Mouse (Mus musculus) kidney, adult 2 months (tissue): ENCODE data around the gene Zmynd11. TPM values are rescaled to one million over a fixed set of nuclear protein-coding genes. Genes with fewer than 3 reads are reported as not detected.

ENCODE experiments used
- DNase-seq: peaks from one replicate; pipeline ENCODE4 v3.0.0; 2021
- H3K27ac ChIP-seq: fragments of 200-500 bp; 2 replicates; pipeline ENCODE4 v1.5.1; 2012; ENCODE audit warnings: low read depth, low read length, control low read depth, inconsistent platforms; ENCODE audit not compliant: insufficient read depth
- H3K27me3 ChIP-seq: fragments of 200-500 bp; replicated peaks from 2 replicates; pipeline ENCODE4 v1.6.1; 2012; ENCODE audit warnings: mild to moderate bottlenecking, moderate library complexity, low read length, inconsistent platforms; ENCODE audit not compliant: control insufficient read depth, insufficient read depth
- H3K36me3 ChIP-seq: fragments of 200-500 bp; 2 replicates; pipeline ENCODE4 v1.6.1; 2012; ENCODE audit warnings: mild to moderate bottlenecking, moderate library complexity, low read length, inconsistent platforms; ENCODE audit not compliant: control insufficient read depth, insufficient read depth
- H3K4me1 ChIP-seq: fragments of 200-500 bp; 2 replicates; pipeline ENCODE4 v1.6.1; 2011; ENCODE audit warnings: low read length; ENCODE audit not compliant: control insufficient read depth, insufficient read depth
- H3K4me3 ChIP-seq: fragments of 200-500 bp; 2 replicates; pipeline ENCODE4 v1.5.1; 2011; ENCODE audit warnings: mild to moderate bottlenecking, low read depth, low read length, control low read depth; ENCODE audit not compliant: insufficient read depth
- CTCF ChIP-seq: fragments of 200-500 bp; conservative IDR thresholded peaks from 2 replicates; pipeline ENCODE4 v1.5.1; 2011; ENCODE audit warnings: low read depth, mild to moderate bottlenecking, control low read depth, low read length, moderate library complexity, mixed read lengths; ENCODE audit not compliant: insufficient read depth, insufficient read length
- POLR2A ChIP-seq: fragments of 200-500 bp; IDR thresholded peaks from one replicate; pipeline ENCODE4 v1.6.1; 2011; ENCODE audit warnings: low read depth, low read length, control low read depth
- WGBS: fragments of 180-500 bp; shearing (Covaris S2); methylation state at CpG from one replicate; pipeline ENCODE4 v1.1.7; 2018; 5-methylcytosine and 5-hydroxymethylcytosine counted together
- polyA plus RNA-seq: library from polyadenylated mRNA; depleted of rRNA; stranded (reverse); fragments of >200 nt; gene quantifications from 2 replicates; pipeline ENCODE4 v1.2.3, GENCODE M21; 2012

Zmynd11 gene
- polyA plus RNA-seq, 1 experiment: 47.4 TPM

DNA sequence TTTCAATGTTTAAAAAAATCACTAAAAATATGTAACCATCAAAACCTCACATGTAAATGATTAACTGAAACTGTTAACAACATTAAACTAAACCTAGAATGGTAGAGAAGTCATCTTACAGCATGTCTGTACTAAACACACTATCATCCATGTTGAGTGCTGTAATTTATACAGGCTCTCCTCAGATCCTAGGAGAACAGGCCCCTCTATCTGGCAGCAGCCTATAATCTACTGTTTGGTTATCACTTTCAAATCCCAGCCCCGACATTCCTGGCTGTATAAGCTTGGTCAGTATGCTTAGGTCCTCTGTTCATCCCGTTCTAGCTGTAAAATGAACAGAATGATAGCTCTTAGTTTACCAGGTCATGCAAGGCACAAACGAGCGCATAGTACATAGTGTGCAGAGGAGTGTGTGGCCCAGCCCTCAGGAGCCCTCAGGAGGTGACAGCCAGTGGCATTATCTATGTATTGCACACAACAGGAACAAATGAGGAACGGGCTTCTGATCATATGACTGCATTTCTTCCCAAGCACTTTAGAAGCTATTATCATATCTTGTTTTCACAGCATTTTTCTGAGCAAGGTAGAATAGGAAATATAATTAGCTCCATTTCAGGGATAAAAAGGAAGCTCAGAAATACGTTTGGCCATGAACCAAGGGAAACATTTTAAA, 51.5 kb downstream of the Zmynd11 start:
- peaks cover 3% of the 10 kb centered on the region; the same call in 1 of the 2 replicates for H3K4me1 ChIP-seq
- no peaks in the 10 kb centered on the region for H3K27me3 ChIP-seq
- no peak for DNase-seq
- WGBS: 71% methylated on average over 6 of the region's 6 CpGs
- H3K27ac ChIP-seq: no peak overlapping the region
- TF ChIP-seq CTCF (no peak), POLR2A (no peak)
- H3K36me3 ChIP-seq: peaks cover 3% of the 10 kb centered on the region; the same call in 1 of the 2 replicates
- H3K4me3 ChIP-seq: no peak overlapping the region

DNA sequence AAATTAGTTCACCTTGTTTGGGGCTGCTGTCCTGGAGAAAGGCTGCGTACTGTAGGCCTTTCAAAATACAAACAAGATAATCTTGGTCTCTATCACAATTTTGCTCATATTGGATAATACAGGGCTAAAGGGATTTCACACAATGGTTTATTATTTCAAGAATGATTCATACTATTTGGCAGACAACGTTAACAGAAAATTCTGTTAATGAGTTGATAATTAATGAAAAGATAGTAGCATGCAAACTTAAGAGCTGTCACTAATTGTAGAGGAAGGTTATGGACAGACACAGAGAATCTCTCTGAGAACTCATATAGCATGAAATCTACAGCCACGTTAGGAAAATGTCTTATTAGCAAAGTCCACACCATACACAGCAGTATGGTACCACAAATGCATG, 52.2 kb downstream of the Zmynd11 start:
- WGBS: 62% methylated on average over 3 of the region's 3 CpGs
- Histone ChIP-seq H3K27me3 (no peaks in the 10 kb centered on the region), H3K27ac (no peak overlapping the region), H3K4me3 (no peak overlapping the region), H3K4me1 (peaks cover 3% of the 10 kb centered on the region; the same call in 1 of the 2 replicates), H3K36me3 (peaks cover 3% of the 10 kb centered on the region; the same call in 1 of the 2 replicates)
- no peak for DNase-seq
- TF ChIP-seq POLR2A: no peak
- TF ChIP-seq CTCF: no peak

DNA sequence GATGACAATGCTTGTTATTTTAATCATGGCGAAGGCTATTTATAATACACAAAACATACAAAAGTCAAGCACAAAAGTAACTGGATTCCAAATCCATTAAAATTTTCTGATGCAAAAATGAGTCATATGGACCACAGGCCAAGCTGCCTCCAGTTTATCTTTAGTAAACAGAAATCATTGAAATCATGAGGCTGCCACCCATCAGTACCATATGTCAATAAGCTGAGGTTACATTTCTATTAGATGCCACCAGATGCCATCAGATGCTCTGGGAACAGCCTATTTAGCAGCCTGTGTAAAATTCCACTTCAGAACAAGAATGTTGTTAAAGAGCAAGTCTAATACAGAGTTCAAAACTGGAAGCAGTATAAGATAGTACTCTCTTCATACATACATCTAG, 52.7 kb downstream of the Zmynd11 start:
- no peak for DNase-seq
- 98% methylated on average over 1 of the region's 1 CpGs for WGBS
- TF ChIP-seq CTCF (no peak), POLR2A (no peak)

DNA sequence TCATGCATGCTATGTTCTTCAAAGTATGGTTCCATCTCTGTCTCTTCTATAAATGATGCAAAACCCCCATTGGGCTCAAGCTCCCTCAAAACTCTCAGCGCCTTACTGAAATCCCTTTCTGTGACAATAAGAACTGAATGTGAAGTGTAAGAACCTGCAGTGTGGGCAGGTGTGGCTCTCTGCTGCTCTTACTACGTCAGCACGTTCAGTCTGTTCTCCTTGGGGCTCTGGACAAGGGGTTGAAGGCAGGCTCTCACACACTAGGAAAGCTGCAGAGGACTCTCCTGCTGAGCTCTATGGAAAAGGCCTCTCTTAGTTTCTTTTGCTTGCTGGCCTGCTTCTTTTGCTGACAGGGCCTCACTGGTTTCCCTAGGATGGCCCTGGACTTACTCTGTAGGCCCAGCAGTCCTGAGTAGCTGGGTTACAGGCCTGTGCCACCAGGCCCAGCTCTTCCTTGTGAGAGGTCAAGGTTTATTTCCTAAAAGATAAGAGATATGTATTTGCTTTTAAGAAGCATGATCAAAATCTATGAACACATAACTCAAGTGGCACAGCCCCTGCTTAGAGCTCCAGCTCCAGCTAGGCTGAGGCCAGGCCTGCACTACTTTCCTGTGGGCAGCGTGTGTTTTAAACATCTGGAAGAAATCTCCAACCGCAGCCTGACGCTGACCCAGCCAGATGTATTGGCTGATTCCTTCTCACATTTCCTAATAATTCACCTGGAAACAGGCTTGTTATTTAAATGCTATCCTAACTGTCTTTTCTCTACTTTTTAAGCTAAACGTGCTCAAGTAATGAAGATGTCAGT, 56.5 kb downstream of the Zmynd11 start:
- H3K36me3 ChIP-seq: peaks cover 2% of the 10 kb centered on the region; the same call in 1 of the 2 replicates
- no peak for DNase-seq
- no peaks in the 10 kb centered on the region for H3K27me3 ChIP-seq
- H3K27ac ChIP-seq: no peak overlapping the region
- TF ChIP-seq POLR2A: no peak
- H3K4me3 ChIP-seq: no peak overlapping the region
- WGBS: 73% methylated on average over 7 of the region's 7 CpGs
- peaks cover 2% of the 10 kb centered on the region; the same call in 1 of the 2 replicates for H3K4me1 ChIP-seq

More for the DNA sequence above, 52.7 kb downstream of the Zmynd11 start:
- peaks cover 3% of the 10 kb centered on the region; the same call in 1 of the 2 replicates for H3K36me3 ChIP-seq
- H3K27ac ChIP-seq: no peak overlapping the region
- peaks cover 3% of the 10 kb centered on the region; the same call in 1 of the 2 replicates for H3K4me1 ChIP-seq
- H3K4me3 ChIP-seq: no peak overlapping the region
- H3K27me3 ChIP-seq: no peaks in the 10 kb centered on the region

DNA sequence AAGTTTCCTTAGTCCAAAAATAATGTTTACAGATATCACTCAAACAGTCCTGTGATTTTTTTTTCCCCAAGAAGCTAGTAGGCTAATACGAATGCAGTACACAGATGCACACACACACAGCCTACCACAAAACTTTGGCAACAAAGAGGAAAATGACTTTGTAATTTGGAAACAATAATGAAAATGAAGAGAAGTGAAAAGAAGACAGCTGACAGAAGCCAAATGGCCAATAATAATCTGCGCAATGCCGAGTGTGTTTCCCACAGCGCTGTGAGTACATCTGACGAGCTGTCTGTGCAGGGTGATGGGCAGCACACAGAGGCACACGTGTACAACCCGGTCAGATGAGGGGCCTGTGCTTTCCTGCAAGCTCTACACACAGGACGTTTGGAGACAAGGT, 58.4 kb downstream of the Zmynd11 start:
- Histone ChIP-seq H3K4me3 (no peak overlapping the region), H3K27ac (no peak overlapping the region), H3K36me3 (no peaks in the 10 kb centered on the region), H3K27me3 (no peaks in the 10 kb centered on the region), H3K4me1 (no peaks in the 10 kb centered on the region)
- WGBS: 93% methylated on average over 8 of the region's 8 CpGs
- TF ChIP-seq POLR2A: no peak
- TF ChIP-seq CTCF: no peak
- DNase-seq: no peak

DNA sequence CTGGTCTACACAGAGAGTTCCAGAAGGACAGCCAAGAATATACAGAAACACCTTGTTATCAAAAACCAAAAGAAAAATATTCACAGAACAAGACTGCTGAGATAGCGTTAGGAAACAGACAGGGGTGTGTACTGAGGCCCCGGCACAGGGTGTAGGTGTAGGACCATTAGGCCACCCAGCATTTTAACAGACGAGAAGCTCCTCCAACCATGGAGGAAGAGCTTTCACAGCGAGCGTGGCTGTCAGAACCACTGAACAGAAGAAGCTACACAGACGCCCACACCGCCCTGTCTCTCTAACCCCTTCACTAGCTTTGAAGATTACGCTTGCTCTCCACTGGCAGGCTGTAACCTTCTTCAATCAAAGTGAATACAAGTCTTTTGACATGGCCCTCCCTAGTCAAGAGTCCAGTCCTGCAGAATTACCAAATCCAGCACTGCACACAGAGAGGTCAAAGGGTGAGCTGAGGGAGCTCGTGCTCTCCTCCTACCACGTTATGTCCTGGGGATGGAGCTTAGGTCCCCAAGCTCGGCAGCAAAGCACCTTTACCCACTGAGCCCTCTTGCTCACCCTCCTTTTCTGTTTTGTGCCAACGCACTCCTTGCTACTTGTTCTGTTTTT, 62.4 kb downstream of the Zmynd11 start:
- H3K27ac ChIP-seq: no peak overlapping the region
- WGBS: 81% methylated on average over 12 of the region's 12 CpGs
- DNase-seq: no peak
- no peaks in the 10 kb centered on the region for H3K4me1 ChIP-seq
- no peaks in the 10 kb centered on the region for H3K36me3 ChIP-seq
- H3K4me3 ChIP-seq: no peak overlapping the region
- no peaks in the 10 kb centered on the region for H3K27me3 ChIP-seq
- TF ChIP-seq CTCF: no peak
- no peak for TF ChIP-seq POLR2A

DNA sequence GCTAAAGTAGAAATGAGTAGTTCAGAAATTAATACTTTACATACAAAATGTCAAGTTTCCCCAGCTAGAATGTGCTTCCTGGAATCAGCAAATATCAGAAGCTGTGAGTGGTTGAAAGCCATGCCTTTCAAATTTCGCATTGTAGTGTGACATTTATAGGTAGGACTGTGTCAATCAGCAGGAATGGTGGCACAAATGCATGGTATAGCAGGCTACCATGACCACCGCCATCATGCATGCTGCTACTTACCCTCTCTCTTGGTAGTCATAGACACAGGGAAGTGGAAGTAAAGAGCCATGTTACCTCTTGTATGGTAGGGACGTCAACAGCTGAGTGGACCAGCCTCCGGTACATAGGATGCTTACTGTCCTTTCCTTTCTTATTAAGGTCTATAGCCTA, 67.8 kb downstream of the Zmynd11 start:
- DNase-seq: no peak
- no peaks in the 10 kb centered on the region for H3K27me3 ChIP-seq
- no peak overlapping the region for H3K27ac ChIP-seq
- no peak overlapping the region for H3K4me3 ChIP-seq
- peaks cover 3% of the 10 kb centered on the region; the same call in 1 of the 2 replicates for H3K36me3 ChIP-seq
- WGBS: 97% methylated on average over 4 of the region's 4 CpGs
- H3K4me1 ChIP-seq: no peaks in the 10 kb centered on the region
- no peak for TF ChIP-seq POLR2A
